Mouse (Mus musculus): Measurements from ENCODE around the gene Lpar6. TPM values are rescaled to one million over a fixed set of nuclear protein-coding genes. Genes with fewer than 3 reads are reported as not detected.

The Lpar6 gene
- total RNA-seq (2021), result 1 to 10 TPM; 4.2 to 5.1 TPM
- long read RNA-seq, experiment 1, full-length matches to known transcripts, result 24 of 24 reads
- long read RNA-seq, experiment 1, partial matches to known transcripts, result 0 of 24 reads
- long read RNA-seq, experiment 1, other reads (novel, unspliced or antisense), result 0 of 24 reads
- long read RNA-seq, experiment 2, full-length matches to known transcripts, result 11 of 11 reads
- long read RNA-seq, experiment 2, partial matches to known transcripts, result 0 of 11 reads
- long read RNA-seq, experiment 2, other reads (novel, unspliced or antisense), result 0 of 11 reads

GRCm38 (mm10) chr14:73237848-73238321 is at the start of gene Lpar6:
Gene Lpar6 (plus strand): TSS chr14:73237895.
- peak; percentile 56 to 68 for DNase-seq

- DNase-seq, result no peak
Measured at GRCm38 (mm10) chr14:73199058-73199457, 38.6 kb upstream of the Lpar6 start.

GRCm38 (mm10) chr14:73201447-73201846 is 36.2 kb upstream of the Lpar6 start:
- no peak for DNase-seq

DNA sequence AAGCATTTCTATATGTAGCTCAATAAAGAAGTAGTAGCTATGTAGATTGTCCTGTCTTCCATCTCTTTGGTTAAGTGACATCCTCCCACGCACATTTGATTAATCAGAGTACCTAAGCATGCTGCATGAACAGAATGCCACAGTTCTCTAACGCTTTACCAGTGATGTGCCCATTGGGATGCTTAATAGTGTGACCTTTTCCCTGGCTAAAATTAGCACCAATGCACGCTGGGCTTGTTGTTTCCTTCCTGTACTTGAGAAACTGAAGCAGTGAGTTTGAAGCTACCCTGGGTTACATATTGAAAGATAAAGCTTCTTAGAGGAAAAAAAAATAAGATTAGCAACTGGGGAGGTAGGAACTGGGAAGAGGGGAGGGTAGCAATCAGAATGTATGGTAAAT is 33.7 kb upstream of the Lpar6 start:
- DNase-seq, result no peak

- peak; percentile 7 to 58 for DNase-seq
Measured at GRCm38 (mm10) chr14:73209262-73209661, 28.4 kb upstream of the Lpar6 start.

DNA sequence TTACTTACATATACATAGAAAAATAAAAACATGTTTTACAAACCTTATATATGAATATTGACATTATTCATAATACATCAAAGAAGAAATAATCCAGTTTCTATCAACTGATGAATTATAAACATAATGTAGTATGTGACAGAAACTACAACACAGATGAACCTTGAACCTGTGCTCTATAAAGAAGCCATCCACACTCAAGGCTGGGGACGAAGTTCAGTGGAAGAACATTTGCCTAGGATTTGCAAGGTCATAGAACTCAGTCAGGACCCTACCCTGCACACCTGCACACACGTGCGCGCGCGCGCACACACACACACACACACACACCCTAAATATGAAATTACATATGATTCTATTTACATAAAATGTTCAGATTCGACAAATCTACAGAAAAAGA is 27.5 kb upstream of the Lpar6 start:
- DNase-seq, result no peak

- no peak for DNase-seq
Measured at GRCm38 (mm10) chr14:73211477-73211876, 26.2 kb upstream of the Lpar6 start.

DNA sequence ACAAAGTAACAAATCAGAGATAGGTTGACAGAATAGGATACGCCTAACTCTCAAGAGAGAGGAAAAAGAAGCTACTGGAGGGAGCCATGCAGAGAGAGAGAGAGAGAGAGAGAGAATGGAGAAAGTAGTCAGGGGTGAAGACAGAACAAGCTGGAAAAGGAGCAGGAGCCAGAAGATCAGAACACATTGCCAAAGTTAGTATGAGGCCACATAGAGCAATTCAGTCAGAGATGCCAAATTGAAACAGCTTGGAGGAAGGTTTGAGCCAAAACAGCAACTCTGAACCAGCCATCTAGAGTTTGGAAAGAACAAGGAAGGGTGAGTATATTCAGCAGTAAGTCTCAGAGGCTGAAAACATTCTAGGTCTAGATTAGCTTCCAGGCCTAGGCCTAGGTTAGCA is 20.6 kb upstream of the Lpar6 start:
- DNase-seq, result peak in 1 of 2 experiments; percentile 7

DNA sequence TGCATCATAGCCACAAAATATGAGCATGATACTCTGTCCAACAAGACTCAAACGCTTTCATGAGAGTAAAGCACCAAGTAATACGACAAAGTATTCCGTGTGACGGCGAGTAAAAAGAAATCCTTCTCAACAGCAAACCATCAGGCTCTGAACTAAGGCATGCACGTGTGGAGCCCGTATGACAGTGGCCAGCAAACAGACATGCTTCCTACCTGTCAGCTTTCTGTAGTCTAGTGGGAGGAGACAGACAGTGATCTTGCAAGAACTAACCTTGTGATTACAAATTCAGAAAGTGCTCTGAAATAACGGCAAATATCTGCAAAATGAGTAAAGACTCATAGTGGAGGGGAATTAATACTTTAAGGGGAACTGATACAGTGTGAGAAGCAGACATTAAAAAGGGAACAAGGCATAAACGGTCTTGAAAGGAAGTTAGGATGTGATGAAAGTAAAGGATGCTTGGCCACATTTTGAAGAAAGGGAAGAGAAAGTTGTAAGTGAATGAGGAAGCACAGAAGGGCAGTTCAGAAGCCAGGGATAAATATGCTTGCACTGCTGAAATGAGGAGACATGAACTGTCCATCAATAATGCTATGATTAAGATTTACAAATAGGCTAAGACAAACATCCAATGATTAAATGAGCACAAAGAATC is 15.3 kb upstream of the Lpar6 start:
- DNase-seq, result no peak

GRCm38 (mm10) chr14:73226346-73226745 is 11.3 kb upstream of the Lpar6 start:
- DNase-seq, result no peak

DNA sequence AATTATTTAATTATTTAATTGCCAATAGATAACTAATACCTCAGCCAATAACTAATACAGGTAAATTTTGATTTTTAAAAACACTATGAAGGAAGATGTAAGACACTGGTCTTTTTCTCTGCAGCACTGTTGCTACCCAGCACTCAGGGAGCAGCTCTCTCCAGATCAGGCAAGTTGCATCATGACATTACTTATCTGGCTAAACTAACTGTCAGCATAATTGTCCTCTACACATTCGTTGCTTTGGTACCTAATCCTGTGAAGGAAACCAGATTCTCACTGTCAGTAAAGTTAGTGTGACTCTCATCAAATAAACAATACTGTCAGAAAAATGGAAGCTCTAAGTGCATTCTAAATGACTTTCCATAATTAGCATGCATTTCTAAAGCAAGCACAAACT is 10.8 kb upstream of the Lpar6 start:
- DNase-seq, result no peak

DNA sequence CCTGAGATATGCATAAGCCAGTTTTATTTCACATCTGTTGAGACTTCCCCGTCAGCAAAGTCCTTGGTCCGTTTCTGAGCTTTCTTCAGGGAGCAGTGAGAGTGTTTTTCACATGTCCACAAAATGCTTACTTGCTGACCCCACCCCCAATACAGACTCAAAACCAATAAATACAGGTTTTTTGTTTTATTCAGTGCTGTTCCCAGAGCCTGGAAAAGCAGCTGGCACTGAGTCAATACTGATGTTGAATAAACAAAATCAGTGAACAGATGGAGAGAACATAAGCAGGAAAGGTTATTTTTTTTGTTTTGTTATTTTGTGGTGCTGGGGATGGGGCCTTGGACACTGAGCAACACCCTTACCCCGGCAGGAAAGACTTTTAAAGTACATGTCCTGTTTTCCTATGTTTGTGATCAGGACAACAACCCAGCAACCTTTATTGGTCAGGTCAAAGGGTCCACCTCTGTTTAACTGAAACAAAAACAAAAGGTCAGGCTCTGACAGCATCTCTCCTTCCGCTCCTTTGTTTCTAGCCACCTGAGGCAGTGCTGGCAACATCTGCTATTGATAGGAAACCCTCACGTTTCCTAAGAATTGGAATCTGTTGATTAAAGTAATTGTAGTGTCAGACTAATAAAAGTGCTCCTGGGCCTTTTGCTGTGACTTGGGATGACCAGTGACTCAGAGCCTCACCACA is 6.3 kb upstream of the Lpar6 start:
- no peak for DNase-seq

- DNase-seq, result no peak
Measured at GRCm38 (mm10) chr14:73234468-73235031, 3.1 kb upstream of the Lpar6 start.

DNA sequence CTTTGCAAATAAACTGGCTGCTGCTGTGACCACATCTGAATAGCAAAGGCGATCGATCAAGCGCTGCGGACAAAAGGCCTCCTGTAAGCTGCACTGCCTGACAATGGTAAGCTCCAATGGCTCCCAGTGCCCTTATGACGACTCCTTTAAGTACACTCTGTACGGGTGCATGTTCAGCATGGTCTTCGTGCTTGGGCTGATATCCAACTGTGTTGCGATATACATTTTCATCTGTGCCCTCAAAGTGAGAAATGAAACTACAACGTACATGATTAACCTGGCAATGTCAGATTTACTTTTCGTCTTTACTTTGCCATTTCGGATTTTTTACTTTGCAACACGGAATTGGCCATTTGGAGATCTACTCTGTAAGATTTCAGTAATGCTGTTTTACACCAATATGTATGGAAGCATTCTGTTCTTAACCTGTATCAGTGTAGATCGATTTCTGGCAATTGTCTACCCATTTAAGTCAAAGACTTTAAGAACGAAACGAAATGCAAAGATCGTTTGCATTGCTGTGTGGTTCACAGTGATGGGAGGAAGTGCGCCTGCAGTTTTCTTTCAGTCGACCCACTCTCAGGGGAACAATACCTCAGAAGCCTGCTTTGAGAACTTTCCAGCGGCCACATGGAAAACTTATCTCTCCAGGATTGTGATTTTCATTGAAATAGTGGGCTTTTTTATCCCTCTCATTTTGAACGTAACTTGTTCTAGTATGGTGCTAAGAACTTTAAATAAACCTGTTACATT is 979 bp downstream of the Lpar6 start:
- DNase-seq, result peak; percentile 55 to 56

DNA sequence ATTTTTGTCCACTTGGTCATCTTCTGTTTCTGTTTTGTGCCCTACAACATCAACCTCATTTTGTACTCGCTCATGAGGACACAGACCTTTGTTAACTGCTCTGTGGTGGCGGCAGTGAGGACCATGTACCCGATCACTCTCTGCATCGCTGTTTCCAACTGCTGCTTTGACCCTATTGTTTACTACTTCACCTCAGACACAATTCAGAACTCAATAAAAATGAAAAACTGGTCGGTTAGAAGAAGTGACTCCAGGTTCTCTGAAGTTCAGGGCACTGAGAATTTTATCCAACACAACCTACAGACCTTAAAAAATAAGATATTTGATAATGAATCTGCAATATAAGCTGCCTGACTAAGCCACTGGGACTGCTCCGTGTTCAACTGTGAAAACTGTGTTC is 1.6 kb downstream of the Lpar6 start:
- DNase-seq, result peak; percentile 18 to 35

DNA sequence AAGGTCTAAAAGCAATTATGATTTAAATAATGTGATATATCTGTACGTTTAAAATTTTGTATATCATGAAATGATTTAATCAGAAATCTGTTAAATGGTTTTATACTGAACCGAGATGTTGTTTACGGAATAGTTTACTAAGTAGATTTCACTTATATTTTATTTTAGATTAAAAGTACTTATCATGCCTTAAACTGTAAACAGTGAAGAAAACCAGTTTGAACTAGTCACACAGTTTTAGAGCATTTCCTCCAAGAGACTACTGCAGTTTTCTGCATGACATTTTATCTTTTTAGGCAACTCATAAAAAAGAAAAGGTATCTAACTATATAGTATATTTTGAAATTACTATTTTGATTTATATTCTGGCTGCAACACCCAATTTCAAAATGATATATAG is 2.2 kb downstream of the Lpar6 start:
- DNase-seq, result no peak

- DNase-seq, result no peak
Measured at GRCm38 (mm10) chr14:73244061-73244597, 6.4 kb downstream of the Lpar6 start.

DNA sequence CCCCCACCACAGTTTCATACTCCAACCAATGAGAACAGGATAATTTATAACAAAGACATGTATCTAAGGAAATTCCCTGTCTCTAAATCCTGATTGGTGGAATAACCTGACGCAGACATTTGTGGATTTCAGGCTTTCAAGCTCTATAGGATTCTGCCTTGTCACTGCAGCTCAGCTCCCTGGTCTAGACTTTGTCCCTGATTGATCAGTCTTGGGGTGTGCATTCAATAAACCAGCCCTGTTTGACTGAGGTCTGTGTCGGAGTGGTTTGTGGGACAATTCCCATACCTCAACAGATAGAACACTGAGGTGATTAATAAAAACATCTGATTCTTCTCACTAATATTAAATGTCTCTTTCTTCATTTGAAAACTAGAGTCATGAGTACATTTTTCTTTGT is 12.4 kb downstream of the Lpar6 start:
- no peak for DNase-seq

- DNase-seq, result no peak
Measured at GRCm38 (mm10) chr14:73252276-73252675, 14.6 kb downstream of the Lpar6 start.

GRCm38 (mm10) chr14:73253453-73254251 is 16.0 kb downstream of the Lpar6 start:
- no peak for DNase-seq

GRCm38 (mm10) chr14:73254412-73254811 is 16.7 kb downstream of the Lpar6 start:
- no peak for DNase-seq

Measured in adrenal gland, postnatal 36 days (tissue).